Mouse (Mus musculus): ENCODE measurements around the gene Il2ra. TPM values are rescaled to one million over a fixed set of nuclear protein-coding genes. Genes with fewer than 3 reads are reported as not detected.

The Il2ra gene
- polyA plus RNA-seq, 1 experiment from 2014 or later = 3.8 TPM

DNA sequence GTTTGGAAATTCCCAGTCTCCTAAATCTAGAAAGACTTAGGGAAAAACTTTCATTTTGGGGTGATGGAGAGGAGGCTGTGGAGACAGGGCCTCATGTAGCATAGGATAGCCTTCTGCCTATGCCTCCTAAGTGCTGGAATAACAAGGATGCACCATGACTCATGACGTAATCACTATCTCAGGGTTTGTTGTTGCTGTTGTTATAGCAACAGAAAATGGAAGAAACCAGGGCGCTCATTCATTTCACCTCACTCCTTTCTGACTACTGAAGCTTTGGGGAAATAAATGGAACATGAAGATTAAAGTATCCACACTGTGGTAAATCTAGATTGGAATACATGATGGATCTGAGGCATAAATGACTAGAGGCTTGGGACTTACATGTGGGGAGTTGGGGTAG is 18.9 kb upstream of the Il2ra start:
- Histone ChIP-seq H3K27me3 (no peaks in the 10 kb centered on the region), H3K36me3 (no peaks in the 10 kb centered on the region), H3K9ac (no peak overlapping the region), H3K9me3 (no peaks in the 10 kb centered on the region), H3K27ac (no peak overlapping the region), H3K4me1 (no peaks in the 10 kb centered on the region), H3K4me2 (no peak overlapping the region), H3K4me3 (no peak overlapping the region)
- ATAC-seq (ENCODE audit: borderline replicate concordance, extremely low read depth, low FRiP score, low TSS enrichment) = no peak
- 84% methylated on average over 2 of the region's 2 CpGs for WGBS

DNA sequence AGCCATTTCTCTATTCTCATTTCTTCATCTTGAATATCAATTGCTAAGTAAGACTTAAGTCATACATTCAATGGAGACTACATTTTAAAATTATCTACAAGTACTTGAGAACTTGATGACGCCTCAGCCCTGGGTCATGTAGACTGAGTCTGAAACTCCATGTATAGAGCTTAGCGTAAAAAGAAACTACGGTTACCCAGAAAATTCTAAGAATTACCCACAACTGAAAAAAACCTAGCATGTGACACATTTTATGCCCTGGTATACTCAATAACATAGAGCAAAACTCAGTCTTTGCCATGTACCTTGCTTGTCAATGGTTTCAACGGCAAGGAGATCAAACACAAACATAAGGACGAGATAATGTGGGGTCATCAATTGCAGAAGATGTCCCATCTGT is 16.7 kb upstream of the Il2ra start, which contains the start of gene Gm17490:
Gene Gm17490, minus strand, starts transcription at position 375 of the 400 bp plus-strand sequence.
- H3K27ac ChIP-seq = no peak within 1 kb of the TSS
- H3K4me3 ChIP-seq = no peak within 1 kb of the TSS
- no peaks in the 10 kb centered on the region for H3K27me3 ChIP-seq
- no peak for ATAC-seq (ENCODE audit: borderline replicate concordance, extremely low read depth, low FRiP score, low TSS enrichment)
- H3K9me3 ChIP-seq = no peaks in the 10 kb centered on the region
- H3K4me2 ChIP-seq = no peak within 1 kb of the TSS
- WGBS = 90% methylated on average over 5 of the region's 5 CpGs
- no peaks in the 10 kb centered on the region for H3K4me1 ChIP-seq
- H3K36me3 ChIP-seq = no peaks in the 10 kb centered on the region
- no peak within 1 kb of the TSS for H3K9ac ChIP-seq

DNA sequence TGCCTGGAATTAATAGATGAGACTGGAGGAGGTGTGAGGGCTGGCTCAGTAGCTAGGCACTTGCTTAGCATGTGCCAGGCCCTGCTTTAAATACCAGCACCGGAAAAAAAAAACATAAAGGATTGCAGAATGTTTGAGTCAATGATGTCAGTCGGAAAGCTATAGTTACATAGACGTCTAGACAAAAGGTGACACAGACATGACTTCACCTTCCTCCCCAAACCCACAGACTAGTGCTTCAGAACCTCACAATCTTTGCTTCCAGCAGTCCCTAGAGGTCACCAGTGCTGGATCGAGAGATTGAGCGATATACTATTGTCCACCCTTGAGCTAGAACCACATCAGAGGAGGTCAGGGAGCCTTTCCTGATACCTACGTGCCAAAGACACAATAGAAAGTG is 7.6 kb upstream of the Il2ra start:
- Histone ChIP-seq H3K4me2 (no peak overlapping the region), H3K4me3 (no peak overlapping the region), H3K27me3 (no peaks in the 10 kb centered on the region), H3K9ac (no peak overlapping the region), H3K9me3 (no peaks in the 10 kb centered on the region), H3K27ac (no peak overlapping the region), H3K36me3 (no peaks in the 10 kb centered on the region), H3K4me1 (no peaks in the 10 kb centered on the region)
- whole genome bisulfite sequencing = 78% methylated on average over 6 of the region's 6 CpGs
- ATAC-seq (ENCODE audit: borderline replicate concordance, extremely low read depth, low FRiP score, low TSS enrichment) = no peak

DNA sequence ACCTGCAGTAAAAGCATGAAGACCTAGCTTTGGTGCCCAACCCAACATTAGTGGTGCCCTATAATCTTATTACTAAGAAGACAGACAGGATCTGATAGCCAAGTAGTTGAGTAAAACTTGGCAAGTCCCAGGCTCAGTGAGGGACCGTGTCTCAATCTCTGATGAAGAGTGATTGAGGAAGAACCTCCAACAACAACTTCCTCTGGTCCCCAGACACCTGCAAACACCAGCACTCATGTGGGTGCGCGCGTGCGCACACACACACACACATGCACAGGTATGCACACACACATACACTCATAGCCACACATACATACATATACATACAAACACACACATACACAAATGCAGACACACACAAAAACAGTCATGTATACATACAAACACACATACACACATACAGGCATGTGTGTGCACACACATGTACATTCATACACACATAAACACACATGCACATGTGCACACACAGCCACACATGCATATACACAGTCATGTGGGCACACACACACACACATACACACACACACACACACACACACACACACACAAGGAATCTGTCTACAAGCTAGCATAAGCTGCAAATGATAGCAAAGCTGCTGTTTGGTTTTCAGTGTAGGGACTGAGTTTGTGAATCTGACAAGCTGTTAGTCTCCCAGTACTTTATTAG is 7.0 kb upstream of the Il2ra start:
- Histone ChIP-seq H3K27ac (no peak overlapping the region), H3K9me3 (no peaks in the 10 kb centered on the region), H3K36me3 (no peaks in the 10 kb centered on the region), H3K4me2 (no peak overlapping the region), H3K4me1 (no peaks in the 10 kb centered on the region), H3K27me3 (no peaks in the 10 kb centered on the region), H3K4me3 (no peak overlapping the region), H3K9ac (no peak overlapping the region)
- ATAC-seq (ENCODE audit: borderline replicate concordance, extremely low read depth, low FRiP score, low TSS enrichment) = no peak
- 88% methylated on average over 5 of the region's 5 CpGs for WGBS

DNA sequence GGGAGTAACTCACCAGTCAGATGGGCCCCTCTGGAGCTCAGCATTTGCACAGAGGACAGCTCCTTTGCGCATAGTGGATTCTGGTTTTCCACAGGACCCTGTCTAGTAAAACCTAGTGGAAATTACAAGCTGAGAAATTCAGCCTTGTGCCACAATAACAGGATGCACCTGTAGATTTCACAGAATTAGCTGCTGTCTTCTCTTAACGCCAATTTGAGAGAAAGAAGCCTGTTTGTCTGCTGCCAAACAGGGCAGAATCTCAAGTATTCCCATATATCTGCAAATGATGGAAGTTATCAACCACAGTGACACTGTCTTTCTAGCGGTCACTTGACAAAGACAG is 6.5 kb upstream of the Il2ra start:
- no peak overlapping the region for H3K4me2 ChIP-seq
- H3K4me1 ChIP-seq = no peaks in the 10 kb centered on the region
- no peak overlapping the region for H3K27ac ChIP-seq
- ATAC-seq (ENCODE audit: borderline replicate concordance, extremely low read depth, low FRiP score, low TSS enrichment) = no peak
- no peaks in the 10 kb centered on the region for H3K27me3 ChIP-seq
- H3K9ac ChIP-seq = no peak overlapping the region
- no peaks in the 10 kb centered on the region for H3K36me3 ChIP-seq
- 62% methylated on average over 3 of the region's 3 CpGs for WGBS
- H3K9me3 ChIP-seq = no peaks in the 10 kb centered on the region
- H3K4me3 ChIP-seq = no peak overlapping the region

DNA sequence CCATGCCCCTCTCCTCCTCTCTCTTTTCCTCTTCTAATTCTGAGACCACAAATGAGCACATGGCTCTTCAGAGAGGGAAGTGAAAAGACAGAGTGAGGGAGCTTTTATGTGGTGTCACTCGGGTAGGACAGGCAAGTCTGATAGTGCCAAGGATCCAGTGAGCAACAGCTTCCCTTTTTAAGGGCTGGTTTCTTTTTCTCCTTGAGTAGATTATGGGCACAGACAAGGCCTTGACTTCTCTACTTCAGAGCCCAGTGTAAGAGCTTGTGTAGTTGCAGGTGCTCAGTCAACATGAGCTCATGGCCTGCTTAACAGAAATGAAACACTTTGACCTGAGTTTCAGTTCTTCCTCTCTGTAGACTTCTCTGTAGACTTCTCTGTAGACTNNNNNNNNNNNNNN is 5.5 kb upstream of the Il2ra start:
- H3K4me2 ChIP-seq = no peak overlapping the region
- H3K4me3 ChIP-seq = no peak overlapping the region
- no peak overlapping the region for H3K9ac ChIP-seq
- no peaks in the 10 kb centered on the region for H3K27me3 ChIP-seq
- H3K4me1 ChIP-seq = no peaks in the 10 kb centered on the region
- H3K9me3 ChIP-seq = no peaks in the 10 kb centered on the region
- no peaks in the 10 kb centered on the region for H3K36me3 ChIP-seq
- WGBS = 52% methylated on average over 1 of the region's 1 CpGs
- no peak for ATAC-seq (ENCODE audit: borderline replicate concordance, extremely low read depth, low FRiP score, low TSS enrichment)
- no peak overlapping the region for H3K27ac ChIP-seq

DNA sequence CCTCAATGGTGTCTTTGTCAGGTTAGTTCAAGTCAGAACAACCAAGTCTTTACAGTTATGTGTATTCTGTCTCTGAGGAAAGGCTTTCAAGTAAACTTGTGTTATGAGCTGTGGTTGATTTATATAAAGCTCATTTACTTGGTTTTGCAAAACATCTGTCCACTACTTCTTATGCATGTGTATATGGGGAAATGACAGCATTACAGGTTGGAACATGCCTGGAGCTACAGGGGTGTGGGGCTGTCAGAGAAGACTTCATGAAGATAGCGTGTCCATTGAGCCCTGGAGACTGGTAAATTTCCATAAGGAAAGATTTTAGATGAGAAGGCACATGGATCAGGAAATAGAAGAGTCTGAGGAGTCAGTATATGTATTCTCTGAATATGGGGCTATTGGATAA is 1.4 kb downstream of the Il2ra start:
- no peak overlapping the region for H3K4me3 ChIP-seq
- WGBS = 66% methylated on average over 1 of the region's 1 CpGs

DNA sequence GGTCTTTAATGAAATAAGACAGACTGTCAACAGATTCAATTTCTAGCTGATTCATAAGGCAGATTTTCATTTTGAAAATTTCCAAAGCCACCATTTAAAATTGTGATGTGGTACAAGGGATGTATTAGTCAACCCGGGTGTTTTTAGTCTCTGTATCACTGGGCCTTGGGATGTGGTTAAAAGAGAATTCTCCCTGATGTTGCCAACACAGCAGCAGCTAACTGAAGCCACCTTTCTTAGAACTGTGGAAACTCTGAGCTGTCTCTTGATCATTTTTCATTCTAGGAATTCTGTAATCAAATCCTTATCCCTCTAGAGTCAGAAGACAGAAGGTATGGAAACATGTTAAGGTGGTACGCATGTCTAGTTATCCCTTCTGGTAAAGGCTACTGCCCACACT is 2.7 kb downstream of the Il2ra start:
- H3K36me3 ChIP-seq = no peaks in the 10 kb centered on the region
- no peak overlapping the region for H3K9ac ChIP-seq
- no peak for ATAC-seq (ENCODE audit: borderline replicate concordance, extremely low read depth, low FRiP score, low TSS enrichment)
- 78% methylated on average over 2 of the region's 2 CpGs for WGBS
- no peak overlapping the region for H3K27ac ChIP-seq
- H3K4me1 ChIP-seq = no peaks in the 10 kb centered on the region
- H3K27me3 ChIP-seq = no peaks in the 10 kb centered on the region
- no peaks in the 10 kb centered on the region for H3K9me3 ChIP-seq
- H3K4me3 ChIP-seq = no peak overlapping the region
- no peak overlapping the region for H3K4me2 ChIP-seq

More for the DNA sequence above, 1.4 kb downstream of the Il2ra start:
- H3K27ac ChIP-seq = no peak overlapping the region
- no peaks in the 10 kb centered on the region for H3K9me3 ChIP-seq
- H3K27me3 ChIP-seq = no peaks in the 10 kb centered on the region
- H3K36me3 ChIP-seq = no peaks in the 10 kb centered on the region
- ATAC-seq (ENCODE audit: borderline replicate concordance, extremely low read depth, low FRiP score, low TSS enrichment) = no peak
- H3K4me2 ChIP-seq = no peak overlapping the region
- H3K4me1 ChIP-seq = no peaks in the 10 kb centered on the region
- no peak overlapping the region for H3K9ac ChIP-seq

DNA sequence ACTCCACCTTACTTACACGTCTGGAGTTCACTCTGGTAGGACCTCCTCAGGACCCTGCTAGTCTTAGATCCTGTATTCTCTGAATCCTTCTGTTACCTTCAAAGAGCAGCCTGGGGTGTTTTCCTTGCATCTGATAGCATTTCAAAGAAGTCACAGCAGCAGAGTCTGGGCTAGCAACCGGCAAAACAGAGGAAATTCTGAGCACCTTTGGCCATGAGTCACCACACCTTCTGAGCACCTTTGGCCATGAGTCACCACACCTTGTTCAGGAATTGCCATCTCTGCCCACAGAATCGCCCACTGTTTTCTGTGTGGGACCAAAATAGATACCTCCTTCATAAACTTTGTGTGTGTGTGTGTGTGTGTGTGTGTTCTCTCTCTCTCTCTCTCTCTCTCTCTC is 8.9 kb downstream of the Il2ra start:
- 52% methylated on average over 3 of the region's 3 CpGs for WGBS
- Histone ChIP-seq H3K27ac (no peak overlapping the region), H3K4me3 (no peak overlapping the region), H3K36me3 (no peaks in the 10 kb centered on the region), H3K9ac (no peak overlapping the region), H3K27me3 (no peaks in the 10 kb centered on the region), H3K9me3 (no peaks in the 10 kb centered on the region), H3K4me2 (no peak overlapping the region), H3K4me1 (no peaks in the 10 kb centered on the region)
- no peak for ATAC-seq (ENCODE audit: borderline replicate concordance, extremely low read depth, low FRiP score, low TSS enrichment)

DNA sequence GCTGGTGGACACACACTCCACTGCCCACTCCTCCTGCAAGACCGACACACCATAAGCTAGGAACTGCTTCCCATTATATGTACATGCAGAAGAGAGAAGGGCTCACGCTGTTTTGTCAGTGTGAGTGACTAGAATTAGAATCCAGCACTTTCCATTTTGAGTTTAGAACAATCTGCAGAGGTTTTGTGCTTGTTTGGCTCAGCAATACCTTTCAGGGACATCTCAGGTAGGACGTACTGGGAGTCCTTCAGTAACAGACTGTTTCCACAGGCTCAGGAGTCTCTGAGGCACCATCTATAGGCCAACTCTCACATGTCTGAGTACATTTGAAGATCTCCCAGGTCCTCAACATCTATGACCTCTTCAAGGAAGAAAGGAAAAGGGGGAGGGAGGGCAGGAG is 9.6 kb downstream of the Il2ra start:
- Histone ChIP-seq H3K27ac (no peak overlapping the region), H3K4me3 (no peak overlapping the region), H3K36me3 (no peaks in the 10 kb centered on the region), H3K4me1 (no peaks in the 10 kb centered on the region), H3K9me3 (no peaks in the 10 kb centered on the region), H3K4me2 (no peak overlapping the region), H3K27me3 (no peaks in the 10 kb centered on the region), H3K9ac (no peak overlapping the region)
- WGBS = 75% methylated on average over 3 of the region's 3 CpGs
- no peak for ATAC-seq (ENCODE audit: borderline replicate concordance, extremely low read depth, low FRiP score, low TSS enrichment)

DNA sequence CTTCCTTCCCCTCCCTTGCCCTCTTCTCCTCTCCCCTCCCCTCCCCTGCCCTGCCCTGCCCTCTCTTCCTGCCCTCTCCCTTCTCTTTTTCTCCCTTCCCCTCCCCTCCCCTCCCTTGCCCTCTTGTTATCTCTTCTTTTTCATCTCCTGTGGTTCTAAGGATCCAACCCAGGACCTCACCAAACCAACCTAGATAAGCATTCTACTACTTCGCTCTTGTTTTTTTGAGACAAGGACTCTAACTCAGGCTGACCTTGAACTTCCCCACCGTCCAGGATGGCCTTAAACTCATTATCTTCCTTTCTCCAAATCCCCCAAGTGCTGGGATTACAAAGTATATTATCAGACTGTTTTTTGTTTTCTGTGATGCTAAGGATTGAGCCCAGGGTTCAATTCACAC is 10.2 kb downstream of the Il2ra start:
- Histone ChIP-seq H3K9ac (no peak overlapping the region), H3K36me3 (no peaks in the 10 kb centered on the region), H3K4me1 (no peaks in the 10 kb centered on the region), H3K4me3 (no peak overlapping the region), H3K4me2 (no peak overlapping the region), H3K27me3 (no peaks in the 10 kb centered on the region), H3K27ac (no peak overlapping the region), H3K9me3 (no peaks in the 10 kb centered on the region)
- 64% methylated on average over 2 of the region's 2 CpGs for WGBS
- no peak for ATAC-seq (ENCODE audit: borderline replicate concordance, extremely low read depth, low FRiP score, low TSS enrichment)

DNA sequence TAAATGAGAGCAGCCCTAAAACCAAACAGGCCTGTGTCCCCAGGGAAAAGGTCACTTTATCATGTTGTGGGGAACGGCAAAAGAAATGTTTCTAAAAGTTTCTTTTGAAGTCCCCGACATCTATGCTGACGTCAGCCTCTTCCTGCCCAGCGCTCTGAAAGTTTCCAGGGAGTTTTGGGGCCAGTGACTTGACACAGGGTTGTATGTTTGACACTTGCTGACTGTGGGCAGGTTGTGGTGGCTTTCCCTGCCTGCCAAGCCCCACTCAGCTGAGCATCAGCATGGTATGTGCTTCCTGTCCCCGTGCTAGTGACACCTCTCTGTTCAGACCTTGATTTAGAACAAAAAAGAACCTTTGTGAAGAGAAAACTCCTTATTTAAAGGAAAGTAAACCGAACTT is 10.7 kb downstream of the Il2ra start:
- H3K4me1 ChIP-seq = no peaks in the 10 kb centered on the region
- H3K4me3 ChIP-seq = no peak overlapping the region
- H3K9ac ChIP-seq = no peak overlapping the region
- H3K36me3 ChIP-seq = no peaks in the 10 kb centered on the region
- H3K9me3 ChIP-seq = no peaks in the 10 kb centered on the region
- H3K27me3 ChIP-seq = no peaks in the 10 kb centered on the region
- H3K4me2 ChIP-seq = no peak overlapping the region
- 22% methylated on average over 6 of the region's 6 CpGs for WGBS
- no peak overlapping the region for H3K27ac ChIP-seq
- ATAC-seq (ENCODE audit: borderline replicate concordance, extremely low read depth, low FRiP score, low TSS enrichment) = no peak

DNA sequence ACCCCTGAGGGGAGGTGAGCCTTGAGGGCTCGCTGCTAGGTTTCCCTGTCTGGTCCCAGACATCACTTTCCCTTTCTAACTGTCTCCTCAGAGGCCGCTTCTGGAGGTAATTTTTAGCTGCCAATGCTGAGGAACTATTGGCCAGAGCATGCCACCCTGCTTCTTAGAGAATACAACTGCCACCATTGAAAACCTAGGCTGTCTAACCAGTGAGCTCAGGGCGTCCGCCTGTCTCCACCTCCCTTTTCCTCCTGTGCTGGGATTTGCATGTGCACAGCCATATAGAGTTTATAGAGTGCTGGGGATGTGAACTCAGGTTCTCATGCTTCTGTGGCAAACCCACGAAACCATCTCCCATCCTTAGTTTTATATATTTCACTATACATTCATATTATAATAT is 11.2 kb downstream of the Il2ra start:
- Histone ChIP-seq H3K9me3 (no peaks in the 10 kb centered on the region), H3K4me2 (no peak overlapping the region), H3K4me3 (no peak overlapping the region), H3K9ac (no peak overlapping the region), H3K4me1 (no peaks in the 10 kb centered on the region), H3K36me3 (no peaks in the 10 kb centered on the region), H3K27me3 (no peaks in the 10 kb centered on the region), H3K27ac (no peak overlapping the region)
- ATAC-seq (ENCODE audit: borderline replicate concordance, extremely low read depth, low FRiP score, low TSS enrichment) = no peak
- 70% methylated on average over 5 of the region's 5 CpGs for WGBS

Measured in lung, embryonic 15.5 days (tissue).